ENCODE assay signal across 13 mouse cellular contexts in genomic region chr4:62941961-62942892, GRCm38 (mm10). TPM values are rescaled to one million over a fixed set of nuclear protein-coding genes. Genes with fewer than 3 reads are reported as not detected.
DNase-seq lines count a peak whose midpoint lies in the region; ATAC-seq lines count a peak whose summit lies in the region.
"Had no signal": no experiment of that assay in that cellular context is flagged by ENCODE, and none has a peak within 500 bp of the region (broad histone marks: within the 10 kb centered on the region; RNA-seq: fewer than 3 reads in every experiment).

No protein-coding gene starts in this region.

- no peak overlapping the region for H3K27ac ChIP-seq in embryonic facial prominence, embryonic 14.5 days (replicated peaks; ENCODE audit: low read depth, low read length)
- H3K27ac ChIP-seq in embryonic facial prominence, embryonic 10.5 days (replicated peaks), result no peak overlapping the region
- H3K27ac ChIP-seq in hindbrain, embryonic 15.5 days (replicated peaks), result no peak overlapping the region
- no peak overlapping the region for H3K27ac ChIP-seq in hindbrain, embryonic 12.5 days
- no peak overlapping the region for H3K27ac ChIP-seq in midbrain, embryonic 16.5 days (ENCODE audit: low read length)
- H3K27ac ChIP-seq in midbrain, embryonic 11.5 days (ENCODE audit: low read depth, low read length), result no peak overlapping the region
- H3K27ac ChIP-seq in stomach, embryonic 15.5 days, result peak overlapping the region; percentile 28; the same call in 1 of the 2 replicates
- H3K27ac ChIP-seq: liver, embryonic 15.5 days had no signal

- H3K9ac ChIP-seq in embryonic facial prominence, embryonic 14.5 days (ENCODE audit: low read depth, low read length), result no peak overlapping the region
- H3K9ac ChIP-seq in hindbrain, embryonic 15.5 days, result no peak overlapping the region
- H3K9ac ChIP-seq in hindbrain, embryonic 12.5 days, result no peak overlapping the region
- no peak overlapping the region for H3K9ac ChIP-seq in midbrain, embryonic 16.5 days (ENCODE audit: low read depth, low read length)
- H3K9ac ChIP-seq in midbrain, embryonic 11.5 days (ENCODE audit: low read length), result no peak overlapping the region
- no peak overlapping the region for H3K9ac ChIP-seq in stomach, embryonic 15.5 days
- H3K9ac ChIP-seq: liver, embryonic 15.5 days had no signal

- H3K4me3 ChIP-seq in embryonic facial prominence, embryonic 14.5 days (ENCODE audit: low read depth, low read length), result no peak overlapping the region
- H3K4me3 ChIP-seq in embryonic facial prominence, embryonic 10.5 days, result no peak overlapping the region
- no peak overlapping the region for H3K4me3 ChIP-seq in hindbrain, embryonic 15.5 days
- H3K4me3 ChIP-seq in hindbrain, embryonic 12.5 days, result no peak overlapping the region
- H3K4me3 ChIP-seq in midbrain, embryonic 16.5 days (ENCODE audit: low read depth, low read length), result no peak overlapping the region
- H3K4me3 ChIP-seq in midbrain, embryonic 11.5 days (ENCODE audit: low read depth, low read length), result no peak overlapping the region
- H3K4me3 ChIP-seq in stomach, embryonic 15.5 days (replicated peaks), result no peak overlapping the region
- H3K4me3 ChIP-seq: liver, embryonic 15.5 days had no signal

- peak; percentile 71 for DNase-seq in embryonic facial prominence, embryonic 14.5 days (ENCODE audit: low spot score)
- DNase-seq in embryonic facial prominence, embryonic 10.5 days (ENCODE audit: low spot score), result no peak
- DNase-seq in midbrain, embryonic 11.5 days (ENCODE audit: low spot score, missing footprints), result no peak
- no peak for DNase-seq in liver
- DNase-seq: adrenal gland, postnatal 25 days; cerebellum, adult 9-11 months; gastrocnemius, postnatal 36 days; kidney, adult 9 months had no signal

- peaks cover 13% of the 10 kb centered on the region; the same call in 1 of the 2 replicates for H3K4me1 ChIP-seq in embryonic facial prominence, embryonic 14.5 days (ENCODE audit: control insufficient read depth, insufficient read depth, low read length)
- no peaks in the 10 kb centered on the region for H3K4me1 ChIP-seq in embryonic facial prominence, embryonic 10.5 days
- H3K4me1 ChIP-seq in hindbrain, embryonic 15.5 days (replicated peaks), result no peaks in the 10 kb centered on the region
- no peaks in the 10 kb centered on the region for H3K4me1 ChIP-seq in hindbrain, embryonic 12.5 days
- peaks cover 4% of the 10 kb centered on the region; the same call in 1 of the 2 replicates for H3K4me1 ChIP-seq in midbrain, embryonic 16.5 days (ENCODE audit: control insufficient read depth, insufficient read depth, low read length)
- no peaks in the 10 kb centered on the region for H3K4me1 ChIP-seq in midbrain, embryonic 11.5 days (ENCODE audit: control insufficient read depth, insufficient read depth, low read length)
- 0 out of 2 replicates have a peak, but pooled peaks cover 2% of the 10 kb centered on the region for H3K4me1 ChIP-seq in stomach, embryonic 15.5 days
- H3K4me1 ChIP-seq: liver, embryonic 15.5 days had no signal

- no peaks in the 10 kb centered on the region for H3K36me3 ChIP-seq in embryonic facial prominence, embryonic 14.5 days (ENCODE audit: control insufficient read depth, insufficient read depth, low read length)
- no peaks in the 10 kb centered on the region for H3K36me3 ChIP-seq in embryonic facial prominence, embryonic 10.5 days (replicated peaks)
- H3K36me3 ChIP-seq in hindbrain, embryonic 15.5 days, result no peaks in the 10 kb centered on the region
- H3K36me3 ChIP-seq in hindbrain, embryonic 12.5 days, result no peaks in the 10 kb centered on the region
- H3K36me3 ChIP-seq in midbrain, embryonic 16.5 days (ENCODE audit: control insufficient read depth, insufficient read depth, low read length), result no peaks in the 10 kb centered on the region
- no peaks in the 10 kb centered on the region for H3K36me3 ChIP-seq in midbrain, embryonic 11.5 days (ENCODE audit: control insufficient read depth, insufficient read depth, low read length)
- no peaks in the 10 kb centered on the region for H3K36me3 ChIP-seq in stomach, embryonic 15.5 days
- H3K36me3 ChIP-seq: liver, embryonic 15.5 days had no signal

- ATAC-seq in embryonic facial prominence, embryonic 14.5 days (ENCODE audit: low read depth), result no peak
- ATAC-seq in hindbrain, embryonic 15.5 days (ENCODE audit: low FRiP score, low read depth), result peak; percentile 80
- no peak for ATAC-seq in hindbrain, embryonic 12.5 days (ENCODE audit: low FRiP score)
- ATAC-seq in midbrain, embryonic 16.5 days, result peak; percentile 45; the same call in 1 of the 2 replicates
- ATAC-seq in midbrain, embryonic 11.5 days (ENCODE audit: low FRiP score), result no peak
- ATAC-seq in stomach, embryonic 15.5 days (ENCODE audit: insufficient read depth, low FRiP score, low read depth), result no peak; the same call in 1 of the 2 replicates

- H3K9me3 ChIP-seq in embryonic facial prominence, embryonic 14.5 days (ENCODE audit: control insufficient read depth, low read length), result no peaks in the 10 kb centered on the region
- H3K9me3 ChIP-seq in embryonic facial prominence, embryonic 10.5 days, result no peaks in the 10 kb centered on the region
- H3K9me3 ChIP-seq in hindbrain, embryonic 15.5 days, result no peaks in the 10 kb centered on the region
- no peaks in the 10 kb centered on the region for H3K9me3 ChIP-seq in hindbrain, embryonic 12.5 days (replicated peaks)
- H3K9me3 ChIP-seq in midbrain, embryonic 16.5 days (replicated peaks; ENCODE audit: control insufficient read depth, low read length, poor library complexity, severe bottlenecking), result no peaks in the 10 kb centered on the region
- no peaks in the 10 kb centered on the region for H3K9me3 ChIP-seq in midbrain, embryonic 11.5 days (ENCODE audit: control insufficient read depth, low read length)
- no peaks in the 10 kb centered on the region for H3K9me3 ChIP-seq in stomach, embryonic 15.5 days
- H3K9me3 ChIP-seq: liver, embryonic 15.5 days had no signal

- no peak overlapping the region; the same call in 1 of the 2 replicates for H3K4me2 ChIP-seq in embryonic facial prominence, embryonic 14.5 days (ENCODE audit: low read depth, low read length)
- no peak overlapping the region for H3K4me2 ChIP-seq in hindbrain, embryonic 15.5 days
- no peak overlapping the region for H3K4me2 ChIP-seq in hindbrain, embryonic 12.5 days (replicated peaks)
- 0 out of 2 replicates have a peak overlapping the region, but pooled peaks have one; percentile 17 for H3K4me2 ChIP-seq in midbrain, embryonic 16.5 days (ENCODE audit: low read length)
- no peak overlapping the region for H3K4me2 ChIP-seq in midbrain, embryonic 11.5 days
- H3K4me2 ChIP-seq in stomach, embryonic 15.5 days, result no peak overlapping the region
- H3K4me2 ChIP-seq: liver, embryonic 15.5 days had no signal

- WGBS in embryonic facial prominence, embryonic 14.5 days, result 49% methylated on average over 14 of the region's 14 CpGs
- WGBS in embryonic facial prominence, embryonic 10.5 days, result 78% methylated on average over 14 of the region's 14 CpGs
- WGBS in hindbrain, embryonic 15.5 days, result 50% methylated on average over 14 of the region's 14 CpGs
- 83% methylated on average over 14 of the region's 14 CpGs for WGBS in hindbrain, embryonic 12.5 days
- WGBS in midbrain, embryonic 16.5 days, result 63% methylated on average over 14 of the region's 14 CpGs
- 83% methylated on average over 14 of the region's 14 CpGs for WGBS in midbrain, embryonic 11.5 days
- WGBS in stomach, embryonic 15.5 days, result 46% methylated on average over 14 of the region's 14 CpGs

- H3K27me3 ChIP-seq in embryonic facial prominence, embryonic 14.5 days (replicated peaks; ENCODE audit: control insufficient read depth, insufficient read depth, low read length), result no peaks in the 10 kb centered on the region
- H3K27me3 ChIP-seq in embryonic facial prominence, embryonic 10.5 days (replicated peaks; ENCODE audit: low read depth, poor library complexity, severe bottlenecking), result no peaks in the 10 kb centered on the region
- no peaks in the 10 kb centered on the region for H3K27me3 ChIP-seq in hindbrain, embryonic 15.5 days
- H3K27me3 ChIP-seq in hindbrain, embryonic 12.5 days, result no peaks in the 10 kb centered on the region
- no peaks in the 10 kb centered on the region for H3K27me3 ChIP-seq in midbrain, embryonic 16.5 days (ENCODE audit: control insufficient read depth, insufficient read depth, low read depth, low read length)
- no peaks in the 10 kb centered on the region for H3K27me3 ChIP-seq in midbrain, embryonic 11.5 days (ENCODE audit: control insufficient read depth, insufficient read depth, low read length)
- no peaks in the 10 kb centered on the region for H3K27me3 ChIP-seq in stomach, embryonic 15.5 days (replicated peaks)
- H3K27me3 ChIP-seq: liver, embryonic 15.5 days had no signal

RNA-seq across cellular contexts. Expression of gene Zfp618, which starts 23.1 kb away (rescaled TPM):
- polyA plus RNA-seq in embryonic facial prominence, embryonic 14.5 days (2014; fragmentation: Nextera tagmentation; extraction: Ambion mirVana), result 17.6 and 22.7 TPM in 2 replicates
- 23.0 and 26.9 TPM in 2 replicates for polyA plus RNA-seq in embryonic facial prominence, embryonic 10.5 days (2016; fragmentation: Nextera tagmentation; extraction: Ambion mirVana)
- polyA plus RNA-seq in hindbrain, embryonic 15.5 days (2015; fragmentation: Nextera tagmentation; extraction: Ambion mirVana), result 27.2 and 28.3 TPM in 2 replicates
- 55.6 and 57.8 TPM in 2 replicates for polyA plus RNA-seq in hindbrain, embryonic 12.5 days (2016; fragmentation: Nextera tagmentation; extraction: Ambion mirVana)
- 29.6 and 34.9 TPM in 2 replicates for polyA plus RNA-seq in midbrain, embryonic 16.5 days (2015; fragmentation: Nextera tagmentation; extraction: Ambion mirVana)
- polyA plus RNA-seq in midbrain, embryonic 11.5 days (2014; fragmentation: Nextera tagmentation; extraction: Ambion mirVana), result 23.6 and 27.7 TPM in 2 replicates
- 17.0 and 21.2 TPM in 2 replicates for polyA plus RNA-seq in stomach, embryonic 15.5 days (2015; fragmentation: Nextera tagmentation; extraction: Ambion mirVana)

Comparison
In these comparisons a context has a peak if more than half of its experiments do, and no peak if none do; other contexts are left out.
1. ATAC-seq: peak in hindbrain, embryonic 15.5 days (single experiment) and midbrain, embryonic 16.5 days (single experiment); none in embryonic facial prominence, embryonic 14.5 days (single experiment), hindbrain, embryonic 12.5 days (single experiment), midbrain, embryonic 11.5 days (single experiment) and stomach, embryonic 15.5 days (single experiment).